Mouse (Mus musculus): ENCODE data around the gene Yeats4. TPM values are rescaled to one million over a fixed set of nuclear protein-coding genes. Genes with fewer than 3 reads are reported as not detected.
"Not testable (repeated sequence)": the region's sequence is repeated elsewhere in the genome, so short reads cannot be mapped to it uniquely, and the experiment has no call there.

Yeats4 gene
- polyA plus RNA-seq, 1 experiment = 43.3 TPM

DNA sequence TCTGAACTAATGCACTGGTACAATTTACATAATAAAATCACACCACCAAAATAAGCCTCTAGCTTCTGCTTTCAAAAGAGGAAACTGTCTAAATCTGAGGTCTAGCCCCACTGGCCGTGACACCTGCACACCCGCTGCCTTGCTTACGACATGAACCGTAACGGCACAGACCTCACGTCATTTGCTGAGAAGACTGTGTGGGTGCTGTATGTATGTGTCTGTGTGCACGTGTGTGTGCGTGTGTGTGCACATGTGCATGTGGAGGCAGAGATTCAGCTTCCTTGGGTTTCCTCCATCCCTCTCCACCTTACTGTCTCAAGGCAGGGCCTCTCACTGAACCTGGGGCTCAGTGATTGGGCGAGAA, 8.2 kb downstream of the Yeats4 start:
- TF ChIP-seq CTCF (IDR thresholded peaks at IDR 0.05; ENCODE audit: control insufficient read depth, insufficient read depth, insufficient replicate concordance, low read depth, low read length) = no peak
- TF ChIP-seq POLR2A (IDR thresholded peaks at IDR 0.05; ENCODE audit: control insufficient read depth, low read depth, low read length) = 0 out of 2 replicates have a peak, but pooled peaks have one; percentile 17
- H3K4me1 ChIP-seq (ENCODE audit: control insufficient read depth, insufficient read depth, low read length) = peaks cover 2% of the 10 kb centered on the region; the same call in 1 of the 2 replicates

DNA sequence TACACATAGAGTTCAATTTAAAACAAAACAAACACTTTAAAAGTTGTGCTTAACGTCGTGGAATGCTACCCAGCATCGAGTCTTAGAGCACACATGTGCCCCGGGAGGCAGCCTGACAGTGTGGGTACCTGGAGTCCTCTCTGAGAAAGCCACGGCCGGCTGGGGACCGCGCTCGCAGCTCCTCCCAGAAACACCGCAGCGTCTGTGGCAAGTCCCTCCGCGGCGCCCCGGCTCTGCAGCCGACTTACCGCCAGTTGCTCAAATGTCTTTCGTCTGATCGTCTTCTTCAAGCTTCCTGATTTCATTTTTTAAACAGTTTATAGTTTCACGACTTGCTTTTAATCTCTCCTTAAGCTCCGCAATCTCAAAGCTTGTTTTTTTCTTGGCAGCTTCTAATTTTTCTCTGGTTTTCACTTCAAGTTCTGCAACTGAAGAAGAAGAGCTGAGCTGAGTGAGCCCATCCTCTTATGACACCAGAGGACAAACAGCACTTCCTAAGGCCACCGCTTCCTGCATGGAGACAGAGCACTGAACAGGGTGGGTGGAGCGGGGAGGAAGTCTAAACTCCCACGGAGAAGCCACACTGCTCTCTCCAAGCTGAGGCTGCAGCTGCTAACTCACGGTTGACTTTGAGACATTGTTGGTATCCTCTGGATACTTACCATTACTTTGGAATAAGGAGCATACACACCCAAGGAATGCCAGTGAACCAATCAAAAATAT, 8.7 kb downstream of the Yeats4 start:
- Histone ChIP-seq H3K27ac (ENCODE audit: control insufficient read depth, insufficient read depth, low read depth, low read length) (no peak overlapping the region), H3K4me1 (ENCODE audit: control insufficient read depth, insufficient read depth, low read length) (peaks cover 2% of the 10 kb centered on the region; the same call in 1 of the 2 replicates), H3K27me3 (ENCODE audit: control insufficient read depth, insufficient read depth, low read length) (no peaks in the 10 kb centered on the region), H3K36me3 (ENCODE audit: control insufficient read depth, insufficient read depth, low read length) (peaks cover 9% of the 10 kb centered on the region), H3K4me3 (ENCODE audit: control insufficient read depth, low read depth, low read length) (peak overlapping the region; percentile 83)
- TF ChIP-seq CTCF (IDR thresholded peaks at IDR 0.05; ENCODE audit: control insufficient read depth, insufficient read depth, insufficient replicate concordance, low read depth, low read length) = no peak
- TF ChIP-seq POLR2A (IDR thresholded peaks at IDR 0.05; ENCODE audit: control insufficient read depth, low read depth, low read length) = no peak

More for the DNA sequence above, 8.2 kb downstream of the Yeats4 start:
- H3K36me3 ChIP-seq (ENCODE audit: control insufficient read depth, insufficient read depth, low read length) = peaks cover 9% of the 10 kb centered on the region
- H3K4me3 ChIP-seq (ENCODE audit: control insufficient read depth, low read depth, low read length) = peak overlapping the region; percentile 83
- no peaks in the 10 kb centered on the region for H3K27me3 ChIP-seq (ENCODE audit: control insufficient read depth, insufficient read depth, low read length)
- H3K27ac ChIP-seq (ENCODE audit: control insufficient read depth, insufficient read depth, low read depth, low read length) = no peak overlapping the region

DNA sequence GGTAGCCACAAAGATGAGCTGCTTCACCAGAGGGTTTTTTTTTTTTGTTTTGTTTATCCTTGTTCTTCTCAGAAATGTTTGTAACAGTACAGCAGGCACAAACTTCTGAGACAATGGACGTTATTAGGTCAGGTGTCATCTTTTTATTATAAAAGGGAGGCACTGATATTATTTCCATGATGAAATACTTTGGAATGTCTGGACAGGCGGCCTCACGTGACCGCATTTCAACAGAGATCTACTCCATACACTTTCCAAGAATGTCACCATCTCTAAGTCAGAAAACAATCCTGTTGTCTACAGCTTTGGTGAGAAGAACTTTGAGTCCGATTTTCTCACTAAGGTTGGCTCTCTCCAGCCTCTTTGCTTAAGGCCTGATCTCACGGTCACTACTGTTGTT, 13.3 kb downstream of the Yeats4 start:
- no peak for TF ChIP-seq POLR2A (IDR thresholded peaks at IDR 0.05; ENCODE audit: control insufficient read depth, low read depth, low read length)
- TF ChIP-seq CTCF (IDR thresholded peaks at IDR 0.05; ENCODE audit: control insufficient read depth, insufficient read depth, insufficient replicate concordance, low read depth, low read length) = no peak
- Histone ChIP-seq H3K27ac (ENCODE audit: control insufficient read depth, insufficient read depth, low read depth, low read length) (no peak overlapping the region), H3K4me1 (ENCODE audit: control insufficient read depth, insufficient read depth, low read length) (peaks cover 3% of the 10 kb centered on the region), H3K4me3 (ENCODE audit: control insufficient read depth, low read depth, low read length) (no peak overlapping the region), H3K36me3 (ENCODE audit: control insufficient read depth, insufficient read depth, low read length) (peaks cover 4% of the 10 kb centered on the region), H3K27me3 (ENCODE audit: control insufficient read depth, insufficient read depth, low read length) (no peaks in the 10 kb centered on the region)

GRCm38 (mm10) chr10:117209469-117209938, 14.8 kb downstream of the Yeats4 start:
- Histone ChIP-seq H3K36me3 (ENCODE audit: control insufficient read depth, insufficient read depth, low read length) (peaks cover under 1% of the 10 kb centered on the region; the same call in 1 of the 2 replicates), H3K27me3 (ENCODE audit: control insufficient read depth, insufficient read depth, low read length) (no peaks in the 10 kb centered on the region), H3K27ac (ENCODE audit: control insufficient read depth, insufficient read depth, low read depth, low read length) (no peak overlapping the region), H3K4me3 (ENCODE audit: control insufficient read depth, low read depth, low read length) (peak overlapping the region; percentile 5), H3K4me1 (ENCODE audit: control insufficient read depth, insufficient read depth, low read length) (peaks cover 3% of the 10 kb centered on the region)
- TF ChIP-seq POLR2A (IDR thresholded peaks at IDR 0.05; ENCODE audit: control insufficient read depth, low read depth, low read length) = no peak
- TF ChIP-seq CTCF (IDR thresholded peaks at IDR 0.05; ENCODE audit: control insufficient read depth, insufficient read depth, insufficient replicate concordance, low read depth, low read length) = peak; percentile 28; the same call in 1 of the 2 replicates

GRCm38 (mm10) chr10:117208787-117209186, 15.5 kb downstream of the Yeats4 start:
- not testable (repeated sequence) for H3K36me3 ChIP-seq (ENCODE audit: control insufficient read depth, insufficient read depth, low read length); H3K4me3 ChIP-seq (ENCODE audit: control insufficient read depth, low read depth, low read length); H3K27ac ChIP-seq (ENCODE audit: control insufficient read depth, insufficient read depth, low read depth, low read length); H3K27me3 ChIP-seq (ENCODE audit: control insufficient read depth, insufficient read depth, low read length); H3K4me1 ChIP-seq (ENCODE audit: control insufficient read depth, insufficient read depth, low read length)

GRCm38 (mm10) chr10:117208221-117208620, 16.1 kb downstream of the Yeats4 start:
- Histone ChIP-seq H3K27ac (ENCODE audit: control insufficient read depth, insufficient read depth, low read depth, low read length) (no peak overlapping the region), H3K4me3 (ENCODE audit: control insufficient read depth, low read depth, low read length) (peak overlapping the region; percentile 76), H3K4me1 (ENCODE audit: control insufficient read depth, insufficient read depth, low read length) (peaks cover 3% of the 10 kb centered on the region), H3K36me3 (ENCODE audit: control insufficient read depth, insufficient read depth, low read length) (no peaks in the 10 kb centered on the region), H3K27me3 (ENCODE audit: control insufficient read depth, insufficient read depth, low read length) (no peaks in the 10 kb centered on the region)
- no peak for TF ChIP-seq CTCF (IDR thresholded peaks at IDR 0.05; ENCODE audit: control insufficient read depth, insufficient read depth, insufficient replicate concordance, low read depth, low read length)
- no peak for TF ChIP-seq POLR2A (IDR thresholded peaks at IDR 0.05; ENCODE audit: control insufficient read depth, low read depth, low read length)

- Histone ChIP-seq H3K4me1 (ENCODE audit: control insufficient read depth, insufficient read depth, low read length) (peaks cover 3% of the 10 kb centered on the region), H3K27ac (ENCODE audit: control insufficient read depth, insufficient read depth, low read depth, low read length) (no peak overlapping the region), H3K27me3 (ENCODE audit: control insufficient read depth, insufficient read depth, low read length) (no peaks in the 10 kb centered on the region)
These were observed 18.2 kb downstream of the Yeats4 start for GRCm38 (mm10) chr10:117206070-117206469.

More at GRCm38 (mm10) chr10:117206070-117206469, 18.2 kb downstream of the Yeats4 start:
- Histone ChIP-seq H3K4me3 (ENCODE audit: control insufficient read depth, low read depth, low read length) (no peak overlapping the region), H3K36me3 (ENCODE audit: control insufficient read depth, insufficient read depth, low read length) (no peaks in the 10 kb centered on the region)
- TF ChIP-seq POLR2A (IDR thresholded peaks at IDR 0.05; ENCODE audit: control insufficient read depth, low read depth, low read length) = no peak
- TF ChIP-seq CTCF (IDR thresholded peaks at IDR 0.05; ENCODE audit: control insufficient read depth, insufficient read depth, insufficient replicate concordance, low read depth, low read length) = no peak
